8 mouse cellular contexts compared by ENCODE assay signal in the genomic region with DNA sequence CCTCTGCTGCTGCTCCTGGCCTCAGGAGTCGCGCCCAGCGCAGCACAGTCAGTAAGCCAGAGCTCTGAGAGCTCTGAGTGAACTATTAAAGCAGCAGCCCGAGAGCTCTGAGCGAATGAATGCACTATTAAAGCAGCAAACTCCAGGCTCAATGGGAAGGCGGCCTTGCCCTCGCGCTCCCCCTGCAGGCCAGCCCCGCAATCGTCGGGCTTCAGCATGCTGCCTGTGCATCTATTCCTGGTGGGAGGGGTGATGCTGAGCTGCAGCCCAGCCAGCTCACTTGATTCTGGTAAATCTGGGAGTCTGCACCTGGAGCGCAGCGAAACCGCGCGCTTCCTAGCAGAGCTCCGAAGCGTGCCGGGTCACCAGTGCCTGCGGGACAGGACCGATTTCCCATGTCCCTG. TPM values are rescaled to one million over a fixed set of nuclear protein-coding genes. Genes with fewer than 3 reads are reported as not detected.
DNase-seq lines count a peak whose midpoint lies in the region; ATAC-seq and TF ChIP-seq lines count a peak whose summit lies in the region.
"Not testable (repeated sequence)": the region's sequence is repeated elsewhere in the genome, so short reads cannot be mapped to it uniquely, and the experiment has no call there.

No protein-coding gene starts in this region.

- peak overlapping the region; percentile 84 for H3K4me2 ChIP-seq in hindbrain, embryonic 16.5 days (ENCODE audit: low read length)
- peak overlapping the region; percentile 73 for H3K4me2 ChIP-seq in lung, embryonic 16.5 days (ENCODE audit: low read depth, low read length)

- not testable (repeated sequence) for H3K9me3 ChIP-seq in hindbrain, embryonic 16.5 days (ENCODE audit: control insufficient read depth, low read length); lung, embryonic 16.5 days (ENCODE audit: control insufficient read depth, low read length)

- not testable (repeated sequence) for H3K36me3 ChIP-seq in hindbrain, embryonic 16.5 days (ENCODE audit: control insufficient read depth, insufficient read depth, low read length); lung, embryonic 16.5 days (ENCODE audit: control insufficient read depth, insufficient read depth, low read length); thymus, adult 2 months (ENCODE audit: control insufficient read depth, insufficient read depth, low read length)

- ATAC-seq in hindbrain, embryonic 16.5 days = peak; percentile 100
- ATAC-seq in lung, embryonic 16.5 days (ENCODE audit: low read depth) = peak; percentile 100

- intact Hi-C loops in gastrocnemius, postnatal 14 days (cut with DNase I; ENCODE audit: low total_unique reads) = not testable (repeated sequence)

- peak overlapping the region; percentile 58 for H3K9ac ChIP-seq in hindbrain, embryonic 16.5 days (ENCODE audit: low read depth, low read length)
- peak overlapping the region; percentile 76 for H3K9ac ChIP-seq in lung, embryonic 16.5 days (ENCODE audit: low read length)

- peak overlapping the region; percentile 79 for H3K27ac ChIP-seq in hindbrain, embryonic 16.5 days (ENCODE audit: low read depth, low read length)
- H3K27ac ChIP-seq in lung, embryonic 16.5 days (ENCODE audit: low read length) = peak overlapping the region; percentile 97
- H3K27ac ChIP-seq in thymus, adult 2 months (ENCODE audit: control insufficient read depth, insufficient read depth, low read length) = not testable (repeated sequence)

- H3K4me1 ChIP-seq in hindbrain, embryonic 16.5 days (ENCODE audit: control insufficient read depth, insufficient read depth, low read depth, low read length); lung, embryonic 16.5 days (replicated peaks; ENCODE audit: control insufficient read depth, insufficient read depth, low read length); thymus, adult 2 months (replicated peaks; ENCODE audit: control insufficient read depth, insufficient read depth, low read length): not testable (repeated sequence)

- H3K27me3 ChIP-seq in hindbrain, embryonic 16.5 days (replicated peaks; ENCODE audit: control insufficient read depth, insufficient read depth, low read length); lung, embryonic 16.5 days (ENCODE audit: control insufficient read depth, insufficient read depth, low read depth, low read length); thymus, adult 2 months (ENCODE audit: control insufficient read depth, insufficient read depth, low read length): not testable (repeated sequence)

- TF ChIP-seq CTCF in thymus, adult 2 months (IDR thresholded peaks at IDR 0.05; ENCODE audit: borderline replicate concordance, control insufficient read depth, extremely low read depth, insufficient read depth, low read length, poor library complexity) = peak; percentile 53

- WGBS in hindbrain, embryonic 16.5 days = 0% methylated on average over 18 of the region's 21 CpGs
- WGBS in lung, embryonic 16.5 days = under 1% methylated on average over 11 of the region's 21 CpGs
- 0% methylated on average over 21 of the region's 21 CpGs for WGBS in thymus, adult 2 months

- not testable (repeated sequence) for TF ChIP-seq POLR2A in thymus, adult 2 months (IDR thresholded peaks at IDR 0.05; ENCODE audit: control insufficient read depth, extremely low read depth, insufficient read depth, low read length, poor library complexity)

- H3K4me3 ChIP-seq in hindbrain, embryonic 16.5 days (ENCODE audit: low read length) = peak overlapping the region; percentile 47
- peak overlapping the region; percentile 60 for H3K4me3 ChIP-seq in lung, embryonic 16.5 days (ENCODE audit: low read length)
- H3K4me3 ChIP-seq in thymus, adult 2 months (ENCODE audit: control insufficient read depth, insufficient read depth, low read length) = peak overlapping the region; percentile 58

- peak; percentile 92 to 99 for DNase-seq in adrenal gland, adult (ENCODE audit: inconsistent age in 2 of 2, low spot score in 1 of 2)
- DNase-seq in embryo, embryonic 10.5 days (ENCODE audit: low spot score) = peak; percentile 91
- DNase-seq in gastrocnemius, postnatal 14 days = peak; percentile 79
- DNase-seq in layer of hippocampus, postnatal 25 days (ENCODE audit: extremely low spot score in 1 of 2, low spot score in 1 of 2) = peak; percentile 81 to 99
- peak; percentile 99 for DNase-seq in ovary, postnatal 10 days (ENCODE audit: low spot score)
- DNase-seq in thymus, adult 2 months = peak; percentile 92

RNA-seq across cellular contexts. Expression of a gene that starts 2.3 kb away (rescaled TPM):
- total RNA-seq in gastrocnemius, postnatal 14 days (2021) = not detected
- polyA plus RNA-seq in hindbrain, embryonic 16.5 days (2015; fragmentation: Nextera tagmentation; extraction: Ambion mirVana) = not detected in 2 replicates
- total RNA-seq in layer of hippocampus, postnatal 25 days (2021) = not detected
- 0.31 TPM in 1 of 2 replicates, not detected in the other for polyA plus RNA-seq in lung, embryonic 16.5 days (2015; fragmentation: Nextera tagmentation; extraction: Ambion mirVana)
- polyA plus RNA-seq in thymus, adult 2 months (2012; rRNA removed) = 0.07 and 0.08 TPM in 2 replicates

RNA-seq across cellular contexts. Expression of a gene that starts 3.0 kb away (rescaled TPM):
- total RNA-seq in gastrocnemius, postnatal 14 days (2021) = not detected
- polyA plus RNA-seq in hindbrain, embryonic 16.5 days (2015; fragmentation: Nextera tagmentation; extraction: Ambion mirVana) = not detected in 2 replicates
- total RNA-seq in layer of hippocampus, postnatal 25 days (2021) = not detected
- not detected in 2 replicates for polyA plus RNA-seq in lung, embryonic 16.5 days (2015; fragmentation: Nextera tagmentation; extraction: Ambion mirVana)
- not detected in 2 replicates for polyA plus RNA-seq in thymus, adult 2 months (2012; rRNA removed)

RNA-seq across cellular contexts. Expression of a gene that starts 16.0 kb away (rescaled TPM):
- not detected for total RNA-seq in gastrocnemius, postnatal 14 days (2021)
- polyA plus RNA-seq in hindbrain, embryonic 16.5 days (2015; fragmentation: Nextera tagmentation; extraction: Ambion mirVana) = not detected in 2 replicates
- total RNA-seq in layer of hippocampus, postnatal 25 days (2021) = not detected
- polyA plus RNA-seq in lung, embryonic 16.5 days (2015; fragmentation: Nextera tagmentation; extraction: Ambion mirVana) = 0.38 and 0.49 TPM in 2 replicates
- polyA plus RNA-seq in thymus, adult 2 months (2012; rRNA removed) = not detected in 2 replicates

RNA-seq across cellular contexts. Expression of a gene that starts 19.1 kb away (rescaled TPM):
- not detected for total RNA-seq in gastrocnemius, postnatal 14 days (2021)
- polyA plus RNA-seq in hindbrain, embryonic 16.5 days (2015; fragmentation: Nextera tagmentation; extraction: Ambion mirVana) = not detected in 2 replicates
- not detected for total RNA-seq in layer of hippocampus, postnatal 25 days (2021)
- not detected in 2 replicates for polyA plus RNA-seq in lung, embryonic 16.5 days (2015; fragmentation: Nextera tagmentation; extraction: Ambion mirVana)
- not detected in 2 replicates for polyA plus RNA-seq in thymus, adult 2 months (2012; rRNA removed)

RNA-seq across cellular contexts. Expression of a gene that starts 22.0 kb away (rescaled TPM):
- not detected for total RNA-seq in gastrocnemius, postnatal 14 days (2021)
- not detected in 2 replicates for polyA plus RNA-seq in hindbrain, embryonic 16.5 days (2015; fragmentation: Nextera tagmentation; extraction: Ambion mirVana)
- not detected for total RNA-seq in layer of hippocampus, postnatal 25 days (2021)
- not detected in 2 replicates for polyA plus RNA-seq in lung, embryonic 16.5 days (2015; fragmentation: Nextera tagmentation; extraction: Ambion mirVana)
- not detected in 2 replicates for polyA plus RNA-seq in thymus, adult 2 months (2012; rRNA removed)
